Mouse (Mus musculus) heart, postnatal 10 days (tissue): ENCODE measurements around the gene Itch. TPM values are rescaled to one million over a fixed set of nuclear protein-coding genes. Genes with fewer than 3 reads are reported as not detected.
A peak's percentile ranks its signal among the peaks of the same experiment; 100 is the strongest.
"Not testable (repeated sequence)": the region's sequence is repeated elsewhere in the genome, so short reads cannot be mapped to it uniquely, and the experiment has no call there.

Experiments
- DNase-seq, 2 experiments: peaks; one replicate each; pipeline ENCODE4 v3.0.0; 2021
- intact Hi-C: fragments of 180-260 bp; cut with DNase I; formaldehyde crosslinking; loops from one replicate; pipeline ENCODE4 v1.15.1; 2025
- total RNA-seq, 2 experiments: library from RNA; stranded (reverse); gene quantifications; 2 replicates each; pipeline ENCODE4 v1.2.3; 2021

Gene Itch
- total RNA-seq, 2 experiments from 2014 or later: 35.4 to 39.4 TPM

DNA sequence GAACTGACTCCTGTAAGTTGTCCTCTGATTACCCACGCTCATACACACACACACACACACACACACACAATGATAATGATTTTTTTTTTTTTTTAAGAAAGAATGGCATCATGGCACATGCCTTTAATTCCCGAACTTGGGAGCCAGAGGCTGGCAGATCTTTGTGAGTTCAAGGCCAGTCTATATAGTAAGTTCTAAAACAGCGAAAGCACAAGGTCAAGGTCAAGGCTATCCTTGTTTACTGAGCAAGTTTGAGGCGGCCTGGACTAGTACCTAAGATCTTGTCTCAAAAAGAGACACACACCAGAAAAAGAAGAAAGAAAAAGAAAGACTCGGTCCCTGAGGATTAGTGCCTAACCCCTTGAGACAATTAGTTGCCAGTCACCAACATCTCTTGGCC lies 7.7 kb downstream of the Itch start:
- no peak for DNase-seq
- intact Hi-C loops: no loop called here

DNA sequence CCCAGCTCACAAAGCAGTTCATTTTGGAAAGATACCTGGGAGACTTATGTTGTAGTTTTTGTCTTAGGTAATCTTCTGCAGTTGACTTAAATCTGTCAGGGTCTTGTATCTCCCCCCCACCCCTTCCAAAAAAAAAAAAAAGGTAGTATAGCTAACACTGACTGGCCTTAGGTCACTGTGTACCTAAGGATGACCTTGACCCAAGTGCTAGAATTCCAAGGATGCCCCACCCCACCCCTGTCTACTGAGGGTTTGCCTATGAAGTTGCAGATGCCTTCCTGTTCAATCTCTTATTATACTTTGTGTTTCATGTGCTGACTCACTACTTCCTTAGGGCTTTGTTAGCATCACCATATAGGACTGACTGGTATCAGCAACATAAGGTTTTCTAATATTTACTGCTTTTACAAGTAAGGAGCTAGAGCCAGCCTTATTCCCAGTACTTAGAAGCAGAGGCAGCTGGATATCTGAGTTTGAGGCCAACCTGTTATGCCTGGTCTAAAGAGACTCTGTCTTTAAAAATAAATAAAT lies 8.8 kb downstream of the Itch start:
- intact Hi-C loops: no loop called here
- no peak for DNase-seq

DNA sequence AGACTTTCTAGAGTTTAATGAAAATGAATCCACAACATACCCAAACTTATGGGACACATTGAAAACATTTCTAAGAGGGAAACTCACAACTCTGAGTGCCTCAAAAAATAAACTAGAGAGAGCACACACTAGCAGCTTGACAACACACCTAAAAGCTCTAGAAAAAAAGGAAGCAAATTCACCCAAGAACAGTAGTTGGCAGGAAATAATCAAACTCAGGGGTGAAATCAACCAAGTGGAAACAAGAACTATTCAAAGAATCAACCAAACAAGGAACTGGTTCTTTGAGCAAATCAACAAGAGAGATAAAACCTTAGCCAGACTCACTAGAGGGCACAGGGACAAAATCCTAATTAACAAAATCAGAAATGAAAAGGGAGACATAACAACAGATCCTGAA lies 16.0 kb downstream of the Itch start:
- DNase-seq, intact Hi-C loops: not testable (repeated sequence)

DNA sequence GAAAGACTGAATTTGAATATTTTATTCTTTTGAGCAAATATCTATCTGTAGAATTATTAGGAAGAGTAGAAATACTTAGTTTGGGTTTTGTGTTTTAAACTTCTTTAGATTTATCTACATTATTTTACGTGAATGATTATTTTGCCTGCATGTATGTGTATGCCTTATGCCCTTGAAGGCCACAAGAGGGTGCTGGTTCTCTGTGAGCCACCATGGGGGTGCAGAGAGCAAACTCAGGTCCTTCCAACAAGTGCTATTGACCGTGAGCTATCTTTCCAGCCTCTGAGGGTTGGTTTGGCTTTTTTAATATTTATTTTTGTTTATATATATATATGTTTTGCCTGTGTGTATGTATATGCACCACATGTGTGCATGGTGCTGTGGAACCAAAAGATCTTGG lies 74.1 kb downstream of the Itch start:
- DNase-seq: peak; percentile 10 to 46
- intact Hi-C loops: no loop called here

DNA sequence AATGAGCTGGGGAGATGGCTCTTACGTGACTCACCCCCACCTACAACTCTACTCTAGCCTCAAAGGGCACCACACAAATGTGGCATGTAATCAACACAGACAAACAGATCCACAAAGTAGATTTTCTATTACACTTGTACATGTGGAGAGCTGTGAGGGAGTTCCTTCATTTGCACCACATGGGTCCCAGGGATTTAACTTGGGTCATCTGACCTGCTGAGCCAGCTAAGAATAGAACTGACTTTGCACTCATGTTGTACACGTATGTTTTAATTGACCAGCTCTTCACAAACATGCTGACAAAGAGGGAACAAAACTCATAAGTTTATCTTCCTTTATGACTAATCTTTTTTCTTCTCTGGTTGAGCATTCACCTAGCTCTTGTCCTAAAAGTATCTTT lies 89.8 kb downstream of the Itch start:
- DNase-seq: no peak
- intact Hi-C loops: no loop called here

DNA sequence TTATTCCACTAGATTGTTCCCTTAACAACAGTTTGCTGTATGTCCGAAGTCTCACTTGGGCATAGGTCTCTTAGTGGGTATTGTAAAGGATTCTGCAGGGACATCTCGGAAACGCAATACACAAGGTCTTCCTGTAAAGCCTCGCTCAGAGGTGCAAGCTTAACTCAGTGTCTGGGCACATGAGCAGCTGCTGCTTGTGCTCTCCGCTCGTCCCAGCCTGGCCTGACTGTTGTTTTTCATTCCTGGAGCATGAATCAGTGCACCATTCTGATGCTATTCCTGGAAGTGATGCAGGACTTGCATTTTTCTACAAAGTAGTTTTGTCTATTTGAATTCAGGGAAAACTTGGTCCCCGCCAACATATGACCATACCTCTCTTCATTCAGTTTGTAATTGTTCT lies 91.4 kb downstream of the Itch start:
- peak; percentile 66 to 72 for DNase-seq
- intact Hi-C loops: no loop called here

DNA sequence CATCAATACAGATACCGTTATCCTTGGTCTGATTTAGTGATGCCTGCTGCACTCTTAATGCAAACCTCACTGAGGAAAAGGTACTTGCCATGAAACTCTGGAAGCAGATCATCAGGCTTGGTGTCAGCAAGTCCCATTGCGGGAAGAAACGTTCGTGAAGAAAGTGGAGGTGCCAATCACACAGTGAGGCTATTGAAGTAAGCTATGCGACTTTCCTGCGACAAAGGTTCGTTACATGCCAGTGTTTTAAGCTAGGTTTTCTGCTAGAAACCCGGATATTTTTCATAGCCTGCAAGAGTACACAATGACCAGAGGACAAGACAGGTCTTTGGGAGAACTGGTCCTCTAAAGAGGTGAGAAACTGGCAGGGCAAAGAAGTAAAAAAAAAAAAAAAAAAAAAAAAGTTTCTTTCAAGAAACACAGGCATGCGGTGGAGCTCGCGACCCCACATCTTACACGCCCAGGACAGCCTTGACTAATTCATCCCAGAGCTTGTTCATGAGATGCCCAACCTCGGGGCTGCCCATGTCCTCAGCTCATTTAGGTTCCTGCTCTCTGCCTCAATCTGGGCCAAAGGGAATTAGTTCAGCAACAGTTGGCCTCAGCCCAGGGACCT lies 102.5 kb downstream of the Itch start:
- no peak for DNase-seq
- intact Hi-C loops: loop anchor here (2.0 kb wide), 1 partner anchor 149 kb away; no protein-coding TSS in a partner anchor

DNA sequence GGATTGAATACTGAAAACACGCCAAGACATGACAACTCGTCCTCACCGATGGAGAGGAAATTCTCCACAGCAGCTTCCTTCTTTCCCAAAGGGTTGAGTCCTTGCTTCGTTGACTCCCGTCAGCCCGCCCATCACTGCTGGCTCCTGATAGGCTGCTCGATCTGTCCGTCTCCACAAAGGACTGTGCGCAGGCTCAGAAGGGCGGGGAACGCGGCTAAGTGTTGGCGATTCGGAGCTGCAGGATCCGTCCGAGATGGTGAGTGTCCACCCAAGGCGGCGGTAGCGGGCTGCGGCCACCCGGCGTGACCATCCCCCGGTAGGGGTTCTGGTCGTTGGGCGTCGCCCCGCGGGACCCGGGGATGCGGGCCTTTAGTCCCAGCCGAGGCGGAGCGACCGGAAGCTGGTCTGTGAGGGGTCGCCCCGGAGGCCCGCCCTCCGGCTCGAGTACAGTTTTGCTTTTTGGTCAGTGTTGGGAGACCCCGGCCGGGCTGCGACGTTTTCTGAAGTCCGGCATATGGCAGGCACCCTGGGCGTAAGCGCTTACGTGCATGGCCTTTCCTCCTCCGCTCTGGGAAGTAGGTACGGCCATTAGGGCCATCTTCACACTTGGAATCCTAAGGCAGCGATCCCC lies 103.2 kb downstream of the Itch start, which contains the start of gene Dynlrb1:
Gene Dynlrb1 (plus strand): TSS at position 172 of the 631 bp plus-strand sequence.
- intact Hi-C loops: no loop called here
- peak; percentile 100 for DNase-seq

DNA sequence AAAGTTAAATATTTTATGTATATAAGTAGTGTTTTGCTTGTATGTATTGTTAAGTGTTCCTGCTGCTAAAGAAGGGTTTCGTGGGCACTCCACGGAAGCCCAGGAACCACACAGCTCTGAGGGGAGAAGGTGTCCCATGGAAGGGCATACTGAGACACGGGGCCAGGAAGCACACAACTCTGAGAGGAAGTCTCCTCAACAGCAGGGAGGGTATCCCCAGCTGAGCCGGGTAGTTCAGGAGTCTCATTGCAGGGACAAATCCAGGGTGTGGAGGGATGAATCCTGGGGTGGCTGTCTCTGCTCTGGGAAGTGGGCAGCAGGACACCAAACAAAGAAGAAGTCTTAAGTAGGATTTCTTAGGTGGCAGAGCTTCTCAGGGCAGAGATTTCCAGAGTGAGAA lies 104.0 kb downstream of the Itch start:
- peak in 1 of 2 experiments; percentile 20 for DNase-seq
- intact Hi-C loops: no loop called here

DNA sequence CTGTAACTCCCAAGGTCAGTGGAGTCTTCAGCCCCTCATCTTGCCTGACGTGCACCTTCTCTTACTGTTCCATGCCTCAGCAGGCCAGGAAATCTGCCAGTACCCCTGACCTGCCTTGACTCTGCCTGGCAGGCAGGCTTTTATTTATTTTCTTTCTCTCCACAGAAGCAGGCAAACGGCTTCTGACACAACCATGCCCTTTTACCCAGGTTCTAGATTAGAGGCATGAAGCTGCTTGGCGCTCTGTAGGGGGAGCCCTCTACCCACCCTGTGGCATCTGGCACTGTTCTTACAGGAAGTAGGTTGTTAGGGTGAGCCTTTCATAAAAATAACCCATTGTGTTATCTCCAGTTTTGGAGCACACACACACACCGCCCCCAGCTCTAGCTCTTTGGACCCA lies 107.6 kb downstream of the Itch start:
- peak; percentile 45 to 53 for DNase-seq
- intact Hi-C loops: no loop called here

DNA sequence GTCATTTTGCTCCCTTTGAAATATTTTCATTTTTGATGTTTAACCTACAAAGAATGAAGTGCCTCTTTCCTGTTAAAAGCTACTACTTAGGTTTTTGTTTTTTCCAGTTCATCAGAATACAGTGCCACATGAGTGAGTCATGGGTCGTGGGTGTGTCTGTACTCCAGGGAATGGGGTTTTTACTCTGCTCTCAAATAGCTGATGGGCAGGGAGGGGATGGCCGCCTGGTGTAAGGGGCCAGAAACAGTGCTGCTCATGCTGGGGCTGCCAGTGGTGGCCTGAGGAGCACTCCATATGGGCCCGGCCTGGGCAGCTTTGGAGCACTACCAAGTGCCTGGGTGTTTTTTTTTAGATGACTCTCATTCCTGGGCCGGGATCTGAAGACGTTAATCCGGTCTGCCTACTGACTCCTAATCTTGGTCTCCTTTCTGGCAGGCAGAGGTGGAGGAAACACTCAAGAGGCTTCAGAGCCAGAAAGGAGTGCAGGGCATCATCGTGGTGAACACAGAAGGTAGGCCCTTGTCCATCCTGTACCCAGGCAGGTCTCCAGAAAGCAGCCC lies 109.1 kb downstream of the Itch start:
- DNase-seq: peak; percentile 36 to 41
- intact Hi-C loops: no loop called here

DNA sequence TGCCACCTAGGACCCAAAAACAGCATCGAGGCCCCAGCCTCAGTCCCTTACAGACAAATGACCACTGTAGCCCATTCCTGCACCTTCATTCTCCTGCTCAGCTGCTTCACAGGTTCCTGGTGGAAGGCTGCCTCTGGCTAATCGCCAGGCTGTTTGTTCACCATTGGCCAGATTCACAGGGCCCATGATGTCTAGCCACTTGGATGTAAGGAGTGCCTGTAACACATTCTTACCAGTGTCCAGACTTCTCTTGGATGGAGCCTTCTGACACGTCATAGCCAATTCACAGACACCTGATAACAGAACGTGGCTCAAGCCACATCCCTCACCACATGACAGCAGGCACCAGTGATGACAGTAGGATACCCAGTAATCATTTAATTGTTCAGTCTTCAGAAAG lies 112.9 kb downstream of the Itch start:
- DNase-seq: peak; percentile 11 to 41
- intact Hi-C loops: no loop called here

DNA sequence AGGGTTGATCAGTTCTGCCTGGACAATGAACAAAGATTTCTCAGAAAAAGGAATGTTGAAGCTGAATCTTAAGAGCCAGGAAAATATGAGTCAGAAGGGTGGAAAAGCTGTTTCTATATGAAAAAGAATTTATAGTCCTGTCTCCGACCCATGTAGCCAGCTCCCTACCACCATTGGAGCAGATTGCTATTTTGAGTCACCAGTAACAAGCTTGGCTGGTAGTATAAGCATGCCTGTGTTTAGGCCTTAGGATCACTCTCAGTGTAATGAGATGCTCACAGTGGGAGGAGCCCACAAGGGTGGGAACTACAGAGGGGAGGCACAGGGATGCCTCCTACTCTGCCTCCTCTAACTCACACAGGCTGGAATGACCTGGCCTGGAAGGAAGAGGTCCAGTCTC lies 114.9 kb downstream of the Itch start:
- intact Hi-C loops: no loop called here
- DNase-seq: no peak

DNA sequence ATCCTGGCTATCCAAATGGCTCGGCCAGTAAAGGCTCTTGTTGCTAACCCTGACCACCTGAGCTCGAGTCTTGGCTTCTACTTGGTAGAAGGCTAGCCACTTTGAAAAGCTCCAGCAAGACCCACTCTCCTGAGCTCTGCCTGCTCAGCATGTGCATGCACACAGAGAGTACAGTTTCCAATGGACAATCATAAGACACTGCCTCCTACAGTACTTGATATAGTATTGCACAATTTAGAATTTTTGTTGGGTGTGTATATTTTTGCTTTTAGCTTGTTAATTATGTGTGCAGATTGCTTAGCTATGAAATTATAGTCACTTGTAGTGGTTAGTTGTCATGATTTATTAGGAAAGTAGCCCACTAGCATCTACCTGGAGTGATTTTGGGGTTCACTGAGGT lies 115.4 kb downstream of the Itch start:
- intact Hi-C loops: no loop called here
- DNase-seq: no peak

DNA sequence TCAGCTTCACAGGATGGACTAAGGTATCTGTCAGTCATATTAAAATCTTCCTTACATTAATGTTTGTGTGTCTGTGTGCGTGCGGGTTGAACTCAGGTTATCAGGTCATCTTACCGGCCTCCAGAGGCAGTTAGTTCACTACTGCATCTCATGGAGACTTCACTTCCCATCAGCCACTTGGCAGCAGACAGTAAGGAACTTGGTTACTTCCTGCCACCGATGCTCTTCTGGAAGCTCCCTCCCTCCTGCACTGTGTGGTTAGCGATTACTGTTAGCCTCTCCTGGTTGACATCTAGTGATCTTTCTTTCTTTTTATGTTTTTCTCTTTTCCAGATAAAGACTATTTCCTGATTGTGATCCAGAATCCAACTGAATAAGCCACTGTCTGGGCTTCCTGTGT lies 116.3 kb downstream of the Itch start:
- DNase-seq: no peak
- intact Hi-C loops: no loop called here

DNA sequence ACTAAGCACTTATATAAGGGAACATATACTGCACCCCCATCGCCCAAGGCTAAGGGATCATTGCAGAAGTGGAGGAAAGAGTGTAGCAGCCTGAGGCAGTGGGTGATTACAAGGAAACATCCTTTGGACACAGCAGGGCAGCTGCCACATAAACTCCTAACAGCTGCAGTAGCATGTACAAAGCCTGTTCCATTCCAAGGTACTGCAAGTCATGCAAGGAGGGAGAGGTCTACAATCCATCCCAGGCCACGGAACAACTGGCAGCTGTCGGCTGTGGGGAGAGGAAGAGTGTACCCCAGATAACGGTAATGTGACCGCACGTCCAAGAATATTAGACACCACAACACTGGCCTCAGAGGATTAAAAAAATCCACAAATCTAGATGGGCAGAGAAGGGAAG lies 132.2 kb downstream of the Itch start:
- intact Hi-C loops: no loop called here
- no peak for DNase-seq

DNA sequence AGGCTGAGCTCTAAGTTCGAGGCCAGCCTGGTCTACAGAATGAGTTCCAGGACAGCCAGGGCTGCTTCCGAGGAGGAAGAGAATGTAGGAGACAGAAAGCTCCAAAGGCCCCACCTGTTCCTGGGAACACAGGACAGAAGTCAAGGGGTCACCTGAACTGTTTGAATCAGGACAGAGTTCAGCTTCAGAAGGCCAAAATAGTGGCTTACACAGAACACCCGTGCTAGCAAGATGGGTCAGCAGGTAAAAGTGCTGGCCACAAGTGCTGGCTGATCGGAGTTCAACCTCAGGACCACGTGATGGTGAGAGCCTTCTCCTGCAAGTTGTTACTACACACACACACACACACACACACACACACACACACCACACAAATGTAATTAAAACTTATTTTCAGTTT lies 133.6 kb downstream of the Itch start:
- intact Hi-C loops: no loop called here
- no peak for DNase-seq

DNA sequence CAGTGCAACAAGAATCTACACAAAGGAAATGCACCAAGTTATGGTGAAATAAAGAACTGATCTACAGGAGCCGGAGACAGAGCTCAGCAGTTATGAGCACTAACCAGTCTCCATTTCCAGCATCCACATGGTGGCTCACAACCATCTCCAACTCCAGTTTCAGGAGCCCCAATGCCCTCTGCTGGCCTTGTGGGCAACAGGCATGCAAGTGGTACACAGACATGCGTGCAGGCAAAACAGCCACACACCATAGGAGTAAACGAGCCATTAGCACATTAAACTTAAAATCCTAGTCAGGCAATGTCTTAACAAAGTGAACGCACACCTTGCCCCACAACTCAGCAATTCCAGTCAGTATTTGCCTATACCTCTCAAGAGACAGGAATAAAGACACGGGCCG lies 138.6 kb downstream of the Itch start:
- no peak for DNase-seq
- intact Hi-C loops: no loop called here

DNA sequence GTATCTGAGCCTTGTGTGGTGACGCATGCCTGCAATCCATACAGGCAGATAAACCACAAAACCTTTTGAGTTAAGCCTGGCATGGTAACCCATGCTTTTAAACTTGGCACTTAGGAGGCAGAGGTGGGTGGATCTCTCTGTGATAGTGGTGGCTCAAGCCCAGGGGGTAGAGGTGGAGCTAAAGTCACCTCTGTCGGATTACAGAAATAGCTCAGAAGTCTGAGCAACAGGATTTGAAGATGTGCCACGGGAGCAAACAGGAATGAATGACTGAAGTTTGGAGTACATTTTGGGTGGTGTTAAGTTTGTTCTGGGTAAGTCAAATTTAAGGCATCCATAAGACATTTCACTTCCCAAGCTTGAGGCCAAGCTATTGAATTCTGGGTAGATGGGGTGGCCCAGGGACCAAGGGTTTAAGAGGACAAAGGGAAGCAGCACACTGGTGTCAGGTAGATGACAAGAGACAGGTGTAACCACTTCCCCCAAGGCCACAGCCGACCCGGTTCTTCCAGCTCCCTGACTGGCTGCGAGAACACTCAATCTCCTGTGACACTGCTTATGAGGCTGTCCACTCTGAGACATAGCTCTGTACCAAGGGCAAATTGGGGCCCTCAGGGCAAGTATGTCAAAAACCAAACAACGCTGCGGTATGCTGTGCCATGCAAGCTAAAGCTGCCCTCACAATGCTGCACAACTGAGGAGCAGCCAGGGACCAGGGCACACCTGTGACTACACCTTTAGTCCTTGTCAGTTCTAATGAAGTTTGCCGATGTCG lies 139.3 kb downstream of the Itch start:
- intact Hi-C loops: no loop called here

DNA sequence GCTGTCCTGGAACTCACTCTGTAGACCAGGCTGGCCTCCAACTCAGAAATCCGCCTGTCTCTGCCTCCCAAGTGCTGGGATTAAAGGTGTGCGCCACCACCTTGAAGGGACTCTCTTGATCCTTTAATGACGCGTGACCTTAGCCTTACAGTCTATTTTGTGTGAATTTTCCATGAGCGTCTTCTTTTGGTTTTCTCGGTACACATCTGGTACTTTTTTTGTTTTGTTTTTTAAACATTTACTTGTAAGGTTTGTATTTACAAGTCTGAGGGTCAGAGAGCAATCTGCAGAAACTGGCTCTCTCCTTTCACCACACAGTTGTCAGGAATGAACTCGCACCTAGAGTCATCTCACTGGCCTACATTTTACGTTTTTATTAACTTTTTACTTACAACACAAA lies 140.3 kb downstream of the Itch start:
- no peak for DNase-seq
- intact Hi-C loops: no loop called here

More for the DNA sequence above, 139.3 kb downstream of the Itch start:
- no peak for DNase-seq

DNA sequence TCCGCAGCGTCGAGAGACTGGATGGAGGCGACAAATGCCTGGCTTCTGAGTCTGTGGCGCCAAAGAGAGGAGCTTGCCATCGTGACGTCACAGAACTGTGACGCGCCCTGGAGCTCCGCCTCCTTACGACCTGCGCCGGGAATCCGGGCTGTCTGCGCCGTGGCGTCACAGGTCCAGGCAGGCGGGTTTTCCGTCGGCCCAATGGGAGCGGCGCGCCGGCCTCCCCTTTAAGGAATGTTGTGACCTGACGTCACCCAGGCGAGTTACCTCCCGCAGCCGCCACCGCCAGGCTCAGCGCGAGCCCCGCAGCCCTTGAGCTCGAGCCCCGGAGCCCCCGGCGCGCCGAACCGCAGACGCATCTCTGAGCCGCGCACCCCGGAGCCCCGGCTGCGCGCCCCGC lies 142.9 kb downstream of the Itch start, which contains the start of gene Map1lc3a:
Gene Map1lc3a (plus strand): TSS at position 103 of the 400 bp plus-strand sequence.
- peak; percentile 98 for DNase-seq
- intact Hi-C loops: loop anchor here (5.0 kb wide), 1 partner anchor 106 kb away; the partner anchor contains the start of gene Trp53inp2
